In the genomic region with DNA sequence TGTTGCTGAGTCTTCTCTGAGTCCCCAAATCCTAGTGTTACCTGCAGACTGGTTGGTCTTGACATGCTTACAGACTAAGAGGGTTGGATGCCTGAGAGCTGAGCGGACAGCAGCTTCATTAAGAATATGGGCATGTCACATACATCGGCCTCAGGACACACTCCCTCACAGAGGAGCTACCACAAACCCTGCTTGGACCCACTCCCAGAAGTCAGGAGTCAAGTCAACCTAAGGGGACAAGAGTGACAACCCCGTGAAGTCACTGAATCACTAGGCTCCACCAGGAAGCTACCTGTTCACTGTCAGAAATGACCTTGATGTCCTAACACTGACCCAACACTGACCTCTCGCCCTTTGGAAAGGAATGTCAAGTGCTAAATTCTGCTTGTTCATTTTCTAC, we compare ENCODE assay signal across 16 mouse cellular contexts.
"Had no signal": no experiment of that assay in that cellular context is flagged by ENCODE, and none has a peak within 500 bp of the region (broad histone marks: within the 10 kb centered on the region; RNA-seq: fewer than 3 reads in every experiment).

No protein-coding gene starts in this region.

- H3K4me2 ChIP-seq: lung, embryonic 14.5 days; midbrain, embryonic 13.5 days; neural tube, embryonic 13.5 days; neural tube, embryonic 15.5 days had no signal

- H3K4me1 ChIP-seq: midbrain, embryonic 10.5 days; midbrain, embryonic 13.5 days; neural tube, embryonic 13.5 days; neural tube, embryonic 15.5 days had no signal

- H3K27ac ChIP-seq: midbrain, embryonic 10.5 days; midbrain, embryonic 13.5 days; neural tube, embryonic 13.5 days; neural tube, embryonic 15.5 days had no signal

- DNase-seq: lung, adult 18-20 months; lung, embryonic 14.5 days; lung, postnatal 4 days; retina, postnatal 1 day; right cerebral cortex, adult 18-20 months; right cerebral cortex, postnatal 4 days; spleen, adult 18-20 months; thymus, adult 18-20 months; thymus, postnatal 14 days; thymus, postnatal 36 days had no signal

- H3K9ac ChIP-seq: lung, embryonic 14.5 days; midbrain, embryonic 13.5 days; neural tube, embryonic 13.5 days; neural tube, embryonic 15.5 days had no signal

- H3K9me3 ChIP-seq: midbrain, embryonic 10.5 days; midbrain, embryonic 13.5 days; neural tube, embryonic 13.5 days; neural tube, embryonic 15.5 days had no signal

- H3K4me3 ChIP-seq: midbrain, embryonic 10.5 days; midbrain, embryonic 13.5 days; myocyte; neural tube, embryonic 13.5 days; neural tube, embryonic 15.5 days had no signal

- H3K27me3 ChIP-seq: midbrain, embryonic 13.5 days; neural tube, embryonic 13.5 days; neural tube, embryonic 15.5 days had no signal

- ATAC-seq: midbrain, embryonic 13.5 days; midbrain, embryonic 16.5 days had no signal

- H3K36me3 ChIP-seq: midbrain, embryonic 10.5 days; midbrain, embryonic 13.5 days; neural tube, embryonic 13.5 days; neural tube, embryonic 15.5 days had no signal
